Mouse (Mus musculus): ENCODE data around the gene Lrrc8d.

DNA sequence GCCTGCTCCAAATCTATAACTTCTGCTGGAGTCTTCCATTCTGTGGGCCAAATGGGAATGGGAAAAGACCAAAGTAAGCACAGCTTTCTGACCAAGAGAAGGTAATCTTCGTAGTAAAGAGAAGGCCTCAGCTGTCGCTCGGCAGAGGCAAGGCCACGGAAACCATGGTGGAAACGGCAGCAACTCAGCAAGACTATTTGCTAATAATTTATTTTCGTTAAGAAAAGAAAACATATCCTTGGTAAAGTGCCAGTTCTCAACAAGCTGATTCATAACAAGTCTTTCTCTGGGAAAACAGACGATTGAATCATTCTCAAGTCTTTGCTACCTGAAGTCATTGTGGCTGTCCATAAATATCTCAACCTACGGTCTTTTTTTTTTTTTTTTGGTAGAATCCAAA is 148.0 kb downstream of the Lrrc8d start:
- TF ChIP-seq POLR2A (IDR thresholded peaks at IDR 0.05; ENCODE audit: low read depth, low read length) (no peak), CTCF (IDR thresholded peaks at IDR 0.05; ENCODE audit: borderline replicate concordance, insufficient read depth, low read length) (no peak)

Data from embryonic fibroblast, embryonic 13.5 days (primary cell).